Comparison of ENCODE assay signal across 28 mouse cellular contexts in genomic region chr3:28453458-28453857, GRCm38 (mm10).
"Had no signal": no experiment of that assay in that cellular context is flagged by ENCODE, and none has a peak within 500 bp of the region (broad histone marks: within the 10 kb centered on the region; RNA-seq: fewer than 3 reads in every experiment).

No protein-coding gene starts in this region.

- H3K36me3 ChIP-seq: heart, embryonic 10.5 days; heart, embryonic 12.5 days; hindbrain, embryonic 10.5 days; hindbrain, embryonic 12.5 days; intestine, embryonic 15.5 days; limb, embryonic 10.5 days; limb, embryonic 12.5 days; liver, embryonic 13.5 days; liver, embryonic 15.5 days had no signal

- ATAC-seq: hindbrain, embryonic 16.5 days; inflammation-experienced regulatory T-cells, adult 6 months; intestine, embryonic 15.5 days; intestine, postnatal 0 days had no signal

- H3K4me3 ChIP-seq: gastrocnemius, adult 2 months; heart, embryonic 10.5 days; heart, embryonic 12.5 days; hindbrain, embryonic 10.5 days; hindbrain, embryonic 12.5 days; intestine, embryonic 15.5 days; layer of hippocampus, adult 2 months; left cerebral cortex, adult 2 months; limb, embryonic 10.5 days; limb, embryonic 12.5 days; liver, embryonic 13.5 days; liver, embryonic 15.5 days had no signal

- H3K27ac ChIP-seq: gastrocnemius, adult 2 months; heart, embryonic 10.5 days; hindbrain, embryonic 10.5 days; hindbrain, embryonic 12.5 days; hindbrain, embryonic 14.5 days; intestine, embryonic 15.5 days; layer of hippocampus, adult 2 months; left cerebral cortex, adult 2 months; limb, embryonic 10.5 days; limb, embryonic 12.5 days; liver, embryonic 13.5 days; liver, embryonic 15.5 days had no signal

- H3K4me2 ChIP-seq: heart, embryonic 12.5 days; hindbrain, embryonic 12.5 days; hindbrain, embryonic 14.5 days; intestine, embryonic 15.5 days; limb, embryonic 12.5 days; liver, embryonic 11.5 days; liver, embryonic 13.5 days; liver, embryonic 15.5 days had no signal

- H3K4me1 ChIP-seq: heart, embryonic 10.5 days; heart, embryonic 12.5 days; hindbrain, embryonic 10.5 days; hindbrain, embryonic 12.5 days; intestine, embryonic 15.5 days; limb, embryonic 10.5 days; limb, embryonic 12.5 days; liver, embryonic 13.5 days; liver, embryonic 15.5 days had no signal

- H3K27me3 ChIP-seq: heart, embryonic 12.5 days; hindbrain, embryonic 12.5 days; intestine, embryonic 15.5 days; limb, embryonic 12.5 days; liver, embryonic 13.5 days; liver, embryonic 15.5 days had no signal

- DNase-seq: gastrocnemius, adult 2 months; gastrocnemius, postnatal 10 days; gastrocnemius, postnatal 25 days; heart, adult 18-20 months; heart, postnatal 10 days; heart, postnatal 4 days; kidney, adult 18-20 months; kidney, adult 8-10 months; kidney, postnatal 10 days; kidney, postnatal 25 days; kidney, postnatal 4 days; liver; liver, embryonic 13.5 days had no signal

- H3K9me3 ChIP-seq: heart, embryonic 10.5 days; heart, embryonic 12.5 days; hindbrain, embryonic 10.5 days; hindbrain, embryonic 12.5 days; intestine, embryonic 15.5 days; limb, embryonic 10.5 days; limb, embryonic 12.5 days; liver, embryonic 13.5 days; liver, embryonic 15.5 days had no signal

- H3K9ac ChIP-seq: heart, embryonic 12.5 days; hindbrain, embryonic 12.5 days; hindbrain, embryonic 14.5 days; intestine, embryonic 15.5 days; limb, embryonic 12.5 days; liver, embryonic 13.5 days; liver, embryonic 15.5 days had no signal
